Mouse (Mus musculus): ENCODE results near the gene Dnmt1.

The Dnmt1 gene

GRCm38 (mm10) chr9:20878710-20879065 is 81.0 kb downstream of the Dnmt1 start:
- peak in 1 of 2 experiments; percentile 75 for DNase-seq

- peak; percentile 99 to 100 for DNase-seq
These were observed 81.5 kb downstream of the Dnmt1 start for GRCm38 (mm10) chr9:20878041-20878709.

GRCm38 (mm10) chr9:20877118-20878040 is 82.3 kb downstream of the Dnmt1 start:
- no peak for DNase-seq

- DNase-seq, result peak in 1 of 2 experiments; percentile 31
These were observed 83.2 kb downstream of the Dnmt1 start for GRCm38 (mm10) chr9:20876318-20877117.

GRCm38 (mm10) chr9:20875021-20875790 is 84.5 kb downstream of the Dnmt1 start:
- peak in 1 of 2 experiments; percentile 13 for DNase-seq

GRCm38 (mm10) chr9:20873521-20873920 is 86.2 kb downstream of the Dnmt1 start:
- peak in 1 of 2 experiments; percentile 7 for DNase-seq

GRCm38 (mm10) chr9:20872991-20873390 is 86.7 kb downstream of the Dnmt1 start:
- no peak for DNase-seq

GRCm38 (mm10) chr9:20870211-20871173 is 89.2 kb downstream of the Dnmt1 start:
- peak in 1 of 2 experiments; percentile 21 for DNase-seq

- no peak for DNase-seq
These were observed 90.4 kb downstream of the Dnmt1 start for GRCm38 (mm10) chr9:20869246-20869645.

- peak; percentile 67 to 71 for DNase-seq
These were observed 91.2 kb downstream of the Dnmt1 start, which contains the start of gene A230050P20Rik for GRCm38 (mm10) chr9:20868448-20869001. TSS of gene A230050P20Rik (plus strand) at chr9:20868642.

- DNase-seq, result no peak
These were observed 92.8 kb downstream of the Dnmt1 start for GRCm38 (mm10) chr9:20866879-20867278.

GRCm38 (mm10) chr9:20862225-20862624 is 97.5 kb downstream of the Dnmt1 start:
- no peak for DNase-seq

- peak; percentile 44 to 64 for DNase-seq
These were observed 97.9 kb downstream of the Dnmt1 start for GRCm38 (mm10) chr9:20861821-20862220.

- DNase-seq, result no peak
These were observed 99.8 kb downstream of the Dnmt1 start for GRCm38 (mm10) chr9:20859926-20860325.

All from cerebellum, postnatal 14 days (tissue).